16 mouse cellular contexts compared by ENCODE assay signal in genomic region chr8:117310961-117311561, GRCm38 (mm10). TPM values are rescaled to one million over a fixed set of nuclear protein-coding genes. Genes with fewer than 3 reads are reported as not detected.
DNase-seq lines count a peak whose midpoint lies in the region; ATAC-seq lines count a peak whose summit lies in the region.
"Had no signal": no experiment of that assay in that cellular context is flagged by ENCODE, and none has a peak within 500 bp of the region (broad histone marks: within the 10 kb centered on the region; RNA-seq: fewer than 3 reads in every experiment).

No protein-coding gene starts in this region.

- DNase-seq in adrenal gland, postnatal 25 days: peak; percentile 1
- DNase-seq in adrenal gland, postnatal 10 days: no peak
- DNase-seq in hindbrain, embryonic 11.5 days (ENCODE audit: low spot score): no peak
- DNase-seq: adrenal gland, adult 2 months; gastrocnemius, postnatal 10 days had no signal

- no peak for ATAC-seq in hindbrain, embryonic 13.5 days (ENCODE audit: low FRiP score)
- no peak; the same call in 1 of the 2 replicates for ATAC-seq in hindbrain, embryonic 11.5 days (ENCODE audit: low FRiP score)
- ATAC-seq in midbrain, embryonic 15.5 days (replicated peaks): no peak
- ATAC-seq in midbrain, embryonic 13.5 days: no peak
- peak; percentile 51; the same call in 1 of the 2 replicates for ATAC-seq in stomach, embryonic 16.5 days (ENCODE audit: insufficient read depth, low FRiP score)
- ATAC-seq in CD4-positive, CD25-positive, alpha-beta regulatory T cell, adult 4 months: no peak
- ATAC-seq: forebrain, embryonic 15.5 days had no signal

- 77% methylated on average over 8 of the region's 8 CpGs for WGBS in hindbrain, embryonic 13.5 days
- whole genome bisulfite sequencing in hindbrain, embryonic 11.5 days: 81% methylated on average over 8 of the region's 8 CpGs
- 87% methylated on average over 8 of the region's 8 CpGs for WGBS in midbrain, embryonic 15.5 days
- 87% methylated on average over 8 of the region's 8 CpGs for WGBS in midbrain, embryonic 13.5 days
- WGBS in stomach, embryonic 16.5 days: 68% methylated on average over 8 of the region's 8 CpGs

- H3K4me2 ChIP-seq in hindbrain, embryonic 13.5 days: no peak overlapping the region
- no peak overlapping the region for H3K4me2 ChIP-seq in hindbrain, embryonic 11.5 days (replicated peaks; ENCODE audit: low read depth, low read length)
- H3K4me2 ChIP-seq in midbrain, embryonic 15.5 days: no peak overlapping the region
- no peak overlapping the region for H3K4me2 ChIP-seq in midbrain, embryonic 13.5 days (replicated peaks)
- no peak overlapping the region for H3K4me2 ChIP-seq in stomach, embryonic 16.5 days (ENCODE audit: low read depth, low read length)
- H3K4me2 ChIP-seq: embryonic facial prominence, embryonic 13.5 days; forebrain, embryonic 15.5 days; heart, embryonic 15.5 days; limb, embryonic 15.5 days had no signal

- H3K27ac ChIP-seq in hindbrain, embryonic 13.5 days: peak overlapping the region; percentile 56
- H3K27ac ChIP-seq in hindbrain, embryonic 11.5 days (ENCODE audit: low read depth, low read length): no peak overlapping the region
- 0 out of 2 replicates have a peak overlapping the region, but pooled peaks have one; percentile 21 for H3K27ac ChIP-seq in midbrain, embryonic 15.5 days
- H3K27ac ChIP-seq in midbrain, embryonic 13.5 days: no peak overlapping the region
- H3K27ac ChIP-seq in stomach, embryonic 16.5 days (ENCODE audit: low read length): peak overlapping the region; percentile 4; the same call in 1 of the 2 replicates
- H3K27ac ChIP-seq: embryonic facial prominence, embryonic 13.5 days; forebrain, embryonic 15.5 days; heart, embryonic 15.5 days; limb, embryonic 15.5 days had no signal

- H3K4me3 ChIP-seq in hindbrain, embryonic 13.5 days: no peak overlapping the region
- no peak overlapping the region for H3K4me3 ChIP-seq in hindbrain, embryonic 11.5 days (ENCODE audit: low read depth, low read length)
- H3K4me3 ChIP-seq in midbrain, embryonic 15.5 days: no peak overlapping the region
- H3K4me3 ChIP-seq in midbrain, embryonic 13.5 days (replicated peaks): no peak overlapping the region
- no peak overlapping the region for H3K4me3 ChIP-seq in stomach, embryonic 16.5 days (replicated peaks; ENCODE audit: low read length)
- H3K4me3 ChIP-seq: embryonic facial prominence, embryonic 13.5 days; forebrain, embryonic 15.5 days; heart, embryonic 15.5 days; limb, embryonic 15.5 days; megakaryocyte, embryonic 14.5 days; myocyte had no signal

- peaks cover 80% of the 10 kb centered on the region for H3K4me1 ChIP-seq in hindbrain, embryonic 13.5 days (replicated peaks)
- H3K4me1 ChIP-seq in hindbrain, embryonic 11.5 days (replicated peaks; ENCODE audit: control insufficient read depth, insufficient read depth, low read length): 0 out of 2 replicates have a peak, but pooled peaks cover 3% of the 10 kb centered on the region
- peaks cover 52% of the 10 kb centered on the region for H3K4me1 ChIP-seq in midbrain, embryonic 15.5 days
- H3K4me1 ChIP-seq in midbrain, embryonic 13.5 days (replicated peaks): peaks cover 45% of the 10 kb centered on the region
- peaks cover 43% of the 10 kb centered on the region for H3K4me1 ChIP-seq in stomach, embryonic 16.5 days (ENCODE audit: control insufficient read depth, insufficient read depth, low read length)

- H3K36me3 ChIP-seq in hindbrain, embryonic 13.5 days: no peaks in the 10 kb centered on the region
- H3K36me3 ChIP-seq in hindbrain, embryonic 11.5 days (ENCODE audit: control insufficient read depth, insufficient read depth, low read length): no peaks in the 10 kb centered on the region
- H3K36me3 ChIP-seq in midbrain, embryonic 15.5 days (replicated peaks): no peaks in the 10 kb centered on the region; the same call in 1 of the 2 replicates
- H3K36me3 ChIP-seq in midbrain, embryonic 13.5 days: 0 out of 2 replicates have a peak, but pooled peaks cover 4% of the 10 kb centered on the region
- no peaks in the 10 kb centered on the region for H3K36me3 ChIP-seq in stomach, embryonic 16.5 days (ENCODE audit: control insufficient read depth, insufficient read depth, low read length)
- H3K36me3 ChIP-seq: forebrain, embryonic 15.5 days; heart, embryonic 15.5 days; limb, embryonic 15.5 days had no signal

- H3K27me3 ChIP-seq in hindbrain, embryonic 13.5 days: no peaks in the 10 kb centered on the region
- no peaks in the 10 kb centered on the region for H3K27me3 ChIP-seq in hindbrain, embryonic 11.5 days (ENCODE audit: control insufficient read depth, insufficient read depth, low read length)
- no peaks in the 10 kb centered on the region for H3K27me3 ChIP-seq in midbrain, embryonic 15.5 days (replicated peaks)
- no peaks in the 10 kb centered on the region for H3K27me3 ChIP-seq in midbrain, embryonic 13.5 days
- H3K27me3 ChIP-seq in stomach, embryonic 16.5 days (ENCODE audit: control insufficient read depth, insufficient read depth, low read length): no peaks in the 10 kb centered on the region
- H3K27me3 ChIP-seq: embryonic facial prominence, embryonic 13.5 days; forebrain, embryonic 15.5 days; heart, embryonic 15.5 days; limb, embryonic 15.5 days; megakaryocyte, embryonic 14.5 days had no signal

- no peak overlapping the region for H3K9ac ChIP-seq in hindbrain, embryonic 13.5 days
- no peak overlapping the region for H3K9ac ChIP-seq in hindbrain, embryonic 11.5 days (ENCODE audit: low read depth, low read length)
- H3K9ac ChIP-seq in midbrain, embryonic 15.5 days: no peak overlapping the region
- no peak overlapping the region for H3K9ac ChIP-seq in midbrain, embryonic 13.5 days (replicated peaks)
- H3K9ac ChIP-seq in stomach, embryonic 16.5 days (ENCODE audit: low read length): no peak overlapping the region
- H3K9ac ChIP-seq: embryonic facial prominence, embryonic 13.5 days; forebrain, embryonic 15.5 days; heart, embryonic 15.5 days; limb, embryonic 15.5 days had no signal

- no peaks in the 10 kb centered on the region for H3K9me3 ChIP-seq in hindbrain, embryonic 13.5 days
- H3K9me3 ChIP-seq in hindbrain, embryonic 11.5 days (ENCODE audit: control insufficient read depth, low read length): no peaks in the 10 kb centered on the region
- H3K9me3 ChIP-seq in midbrain, embryonic 15.5 days: no peaks in the 10 kb centered on the region
- H3K9me3 ChIP-seq in midbrain, embryonic 13.5 days: no peaks in the 10 kb centered on the region
- no peaks in the 10 kb centered on the region for H3K9me3 ChIP-seq in stomach, embryonic 16.5 days (replicated peaks; ENCODE audit: control insufficient read depth, low read length)
- H3K9me3 ChIP-seq: embryonic facial prominence, embryonic 13.5 days; forebrain, embryonic 15.5 days; heart, embryonic 15.5 days; limb, embryonic 15.5 days; megakaryocyte, embryonic 14.5 days had no signal

RNA-seq across cellular contexts. Expression of gene Cmip, which starts 54.2 kb away (rescaled TPM):
- total RNA-seq in adrenal gland, postnatal 25 days (2021): 121 and 126 TPM in 2 replicates
- total RNA-seq in adrenal gland, postnatal 10 days (2021): 10 to 100 TPM; 77.7 to 82.3 TPM
- polyA plus RNA-seq in hindbrain, embryonic 13.5 days (2015; fragmentation: Nextera tagmentation; extraction: Ambion mirVana): 87.3 and 90.2 TPM in 2 replicates
- polyA plus RNA-seq in hindbrain, embryonic 11.5 days (2014; fragmentation: Nextera tagmentation; extraction: Ambion mirVana): 27.0 and 31.9 TPM in 2 replicates
- 188 and 197 TPM in 2 replicates for polyA plus RNA-seq in midbrain, embryonic 15.5 days (2015; fragmentation: Nextera tagmentation; extraction: Ambion mirVana)
- polyA plus RNA-seq in midbrain, embryonic 13.5 days (2015; fragmentation: Nextera tagmentation; extraction: Ambion mirVana): 65.3 and 71.7 TPM in 2 replicates
- 13.7 and 14.2 TPM in 2 replicates for polyA plus RNA-seq in stomach, embryonic 16.5 days (2015; fragmentation: Nextera tagmentation; extraction: Ambion mirVana)
- 10 to 100 TPM; 28.6 to 31.0 TPM for polyA plus RNA-seq in CD4-positive, CD25-positive, alpha-beta regulatory T cell, adult 4 months (2017; shearing (Covaris generic))

Comparison
In these comparisons a context has a peak if more than half of its experiments do, and no peak if none do; other contexts are left out.
1. H3K27ac ChIP-seq: peak in hindbrain, embryonic 13.5 days (single experiment), midbrain, embryonic 15.5 days (single experiment) and stomach, embryonic 16.5 days (single experiment); none in hindbrain, embryonic 11.5 days (single experiment) and midbrain, embryonic 13.5 days (single experiment).